Mouse (Mus musculus): Measurements from ENCODE around the gene Pgp.
A peak's percentile ranks its signal among the peaks of the same experiment; 100 is the strongest.
"Not testable (repeated sequence)": the region's sequence is repeated elsewhere in the genome, so short reads cannot be mapped to it uniquely, and the experiment has no call there.

The Pgp gene

DNA sequence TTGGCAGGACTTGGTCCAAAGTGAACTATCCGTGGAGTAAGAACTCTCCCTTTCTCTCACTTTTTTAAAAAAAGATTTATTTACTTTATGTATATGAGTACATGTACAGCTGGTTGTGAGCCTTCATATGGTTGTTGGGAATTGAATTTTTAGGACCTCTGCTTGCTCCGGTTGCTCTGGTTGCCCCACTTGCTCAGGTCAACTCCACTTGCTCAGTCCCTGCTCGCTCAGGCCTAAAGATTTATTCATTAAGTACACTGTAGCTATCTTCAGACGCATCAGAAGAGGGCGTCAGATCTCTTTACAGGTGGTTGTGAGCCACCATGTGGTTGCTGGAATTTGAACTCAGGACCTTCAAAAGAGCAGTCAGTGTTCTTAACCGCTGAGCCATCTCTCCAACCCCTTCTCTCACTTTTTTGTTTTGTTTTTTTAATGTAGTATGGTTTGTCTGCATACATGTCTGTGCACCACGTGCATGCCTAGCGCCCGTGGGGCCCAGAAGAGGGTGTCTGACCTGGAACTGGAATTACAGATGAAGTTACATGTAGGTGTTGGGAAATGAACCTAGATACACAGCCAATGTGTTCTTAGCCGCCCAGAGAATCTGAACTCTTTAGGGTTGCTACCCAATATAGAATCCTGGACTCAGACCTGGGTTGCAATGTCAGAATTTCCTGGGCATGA, 14.5 kb upstream of the Pgp start:
- not testable (repeated sequence) for DNase-seq (ENCODE audit: low read depth, low spot score)

DNA sequence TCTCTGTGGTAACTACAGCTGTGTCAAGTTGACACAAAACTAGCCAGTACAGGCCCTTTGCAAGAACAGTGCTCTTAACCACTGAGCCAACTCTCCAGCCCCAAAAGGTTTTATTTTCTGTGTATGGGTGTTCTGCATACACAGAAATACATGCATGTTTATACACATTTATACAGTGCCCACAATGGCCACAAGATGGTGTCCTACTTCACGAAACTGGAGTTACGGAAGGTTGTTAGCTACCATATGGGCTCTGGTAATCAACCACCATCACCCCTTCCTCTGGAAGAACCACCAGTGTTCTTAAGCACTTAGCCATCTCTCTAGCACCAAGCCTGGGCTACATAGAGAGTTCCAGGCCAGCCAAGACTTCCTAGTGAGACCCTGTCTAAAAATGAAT, 8.6 kb upstream of the Pgp start:
- peak; percentile 80 for DNase-seq (ENCODE audit: low read depth, low spot score)

DNA sequence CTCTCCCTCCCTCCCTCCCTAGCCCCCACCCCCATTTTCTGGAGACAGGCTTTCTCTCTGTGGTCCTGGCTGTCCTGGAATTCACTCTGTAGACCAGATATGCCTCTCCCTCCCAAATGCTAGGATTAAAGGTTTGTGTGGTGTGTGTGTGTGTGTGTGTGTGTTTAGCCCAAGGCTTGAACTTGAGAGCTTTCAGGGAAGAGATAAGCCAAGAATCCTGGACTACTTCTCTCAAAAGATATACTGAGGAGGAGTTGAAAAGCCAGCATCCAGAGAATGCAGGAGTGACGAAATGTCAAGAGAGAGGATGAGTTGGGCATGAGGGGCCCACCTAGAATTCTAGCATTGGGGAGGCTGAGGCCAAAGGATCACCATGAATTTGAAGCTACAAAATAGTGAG, 7.3 kb upstream of the Pgp start:
- no peak for DNase-seq (ENCODE audit: low read depth, low spot score)

DNA sequence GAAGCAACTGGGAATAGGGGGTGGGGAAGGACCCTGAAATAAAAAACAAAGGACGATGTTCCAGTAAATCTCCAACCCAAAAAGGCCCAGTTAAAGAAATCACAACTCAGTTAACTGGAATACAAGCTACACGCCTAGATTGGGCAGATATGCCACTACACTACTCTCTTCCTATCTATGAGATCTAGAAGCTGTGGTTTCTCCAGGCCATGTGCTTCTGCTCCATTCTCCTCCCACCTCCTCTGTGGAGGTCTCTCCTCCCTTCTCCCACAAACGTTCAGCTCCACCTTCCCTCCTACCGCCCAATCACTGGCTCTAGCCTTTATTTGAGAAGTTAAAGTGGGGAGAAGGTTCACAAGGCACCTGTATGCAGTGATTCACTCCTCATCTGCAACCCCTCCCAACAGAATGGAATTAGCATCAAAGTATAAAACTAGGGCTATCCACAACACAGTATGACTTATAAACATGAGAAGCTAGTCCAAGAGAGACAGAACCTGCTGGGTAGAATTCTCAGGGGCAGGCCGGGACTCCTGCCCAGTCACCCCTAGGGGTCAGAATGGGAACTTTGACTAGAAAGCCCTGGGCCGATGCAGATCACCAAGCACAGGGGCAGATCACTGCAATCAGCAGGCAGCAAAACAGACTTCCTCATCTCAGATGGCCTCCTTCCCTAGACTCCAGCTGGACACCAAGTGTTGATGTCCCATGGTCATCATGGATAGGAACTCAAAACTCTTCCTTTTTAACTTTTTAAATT, 6.6 kb upstream of the Pgp start:
- peak; percentile 81 for DNase-seq (ENCODE audit: low read depth, low spot score)

DNA sequence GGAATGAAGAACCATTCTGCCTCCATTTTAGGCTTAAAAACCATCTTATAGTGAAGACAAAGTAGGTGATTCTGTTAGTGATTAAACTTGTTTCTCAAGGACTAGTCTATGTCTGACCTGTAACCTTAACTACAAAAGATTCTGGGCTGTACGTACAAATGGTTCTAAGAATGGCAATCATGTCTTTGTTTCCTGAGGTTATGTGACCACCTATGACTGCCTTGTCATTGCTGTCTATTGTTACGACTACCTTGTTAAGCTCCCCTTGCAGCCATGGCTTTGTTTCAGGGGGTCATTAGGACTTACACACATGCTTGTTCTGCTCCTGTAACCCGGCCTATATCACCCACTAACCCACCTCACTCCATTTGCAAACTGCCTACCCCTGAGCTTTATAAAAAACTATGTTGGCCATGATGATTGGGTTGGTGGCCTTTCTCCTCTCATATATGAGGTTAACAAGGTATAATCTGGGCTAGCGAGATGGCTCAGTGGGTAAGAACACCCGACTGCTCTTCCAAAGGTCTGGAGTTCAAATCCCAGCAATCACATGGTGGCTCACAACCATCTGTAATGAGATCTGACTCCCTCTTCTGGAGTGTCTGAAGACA, 1.5 kb upstream of the Pgp start:
- peak; percentile 75 for DNase-seq (ENCODE audit: low read depth, low spot score)

DNA sequence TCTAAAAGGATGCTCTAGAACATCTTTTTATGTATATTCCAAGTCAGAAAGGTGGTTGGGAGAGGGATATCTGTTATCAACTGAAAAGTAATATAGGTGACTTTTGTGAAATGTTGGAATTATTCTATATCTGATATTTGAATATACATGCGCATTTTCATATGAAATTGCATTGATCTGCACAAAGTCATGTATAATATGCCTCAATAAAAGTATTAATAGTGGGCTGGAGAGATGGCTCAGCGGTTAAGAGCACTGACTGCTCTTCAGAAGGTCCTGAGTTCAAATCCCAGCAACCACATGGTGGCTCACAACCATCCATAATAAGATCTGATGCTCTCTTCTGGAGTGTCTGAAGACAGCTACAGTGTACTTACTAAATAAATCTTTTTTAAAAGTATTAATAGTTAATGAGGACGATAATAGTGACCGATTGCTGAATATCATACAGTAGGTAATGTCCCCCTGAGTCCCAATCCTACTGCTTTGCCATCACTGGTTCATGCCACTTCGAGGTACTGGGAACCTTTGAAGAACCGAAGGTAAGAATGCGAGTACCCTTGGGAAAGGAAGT, 769 bp upstream of the Pgp start:
- DNase-seq (ENCODE audit: low read depth, low spot score): no peak

DNA sequence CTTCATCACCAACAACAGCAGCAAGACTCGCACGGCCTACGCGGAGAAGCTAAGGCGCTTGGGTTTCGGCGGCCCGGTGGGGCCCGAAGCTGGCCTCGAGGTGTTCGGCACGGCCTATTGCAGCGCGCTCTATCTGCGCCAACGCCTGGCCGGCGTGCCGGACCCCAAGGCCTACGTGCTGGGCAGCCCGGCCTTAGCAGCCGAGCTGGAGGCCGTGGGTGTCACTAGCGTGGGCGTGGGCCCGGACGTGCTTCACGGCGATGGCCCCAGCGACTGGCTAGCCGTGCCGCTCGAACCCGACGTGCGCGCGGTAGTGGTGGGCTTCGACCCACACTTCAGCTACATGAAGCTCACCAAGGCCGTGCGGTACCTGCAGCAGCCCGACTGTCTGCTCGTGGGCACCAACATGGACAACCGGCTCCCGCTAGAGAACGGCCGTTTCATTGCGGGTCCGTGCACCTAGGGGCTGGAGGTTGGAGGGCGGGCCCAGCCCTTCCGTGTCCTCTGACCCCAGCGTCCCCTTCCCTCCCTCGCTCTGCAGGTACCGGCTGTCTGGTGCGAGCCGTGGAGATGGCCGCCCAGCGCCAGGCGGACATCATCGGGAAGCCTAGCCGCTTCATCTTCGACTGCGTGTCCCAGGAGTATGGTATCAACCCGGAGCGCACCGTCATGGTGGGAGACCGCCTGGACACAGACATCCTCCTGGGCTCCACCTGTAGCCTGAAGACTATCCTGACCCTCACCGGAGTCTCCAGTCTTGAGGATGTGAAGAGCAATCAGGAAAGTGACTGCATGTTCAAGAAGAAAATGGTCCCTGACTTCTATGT, 722 bp downstream of the Pgp start:
- peak; percentile 32 for DNase-seq (ENCODE audit: low read depth, low spot score)

DNA sequence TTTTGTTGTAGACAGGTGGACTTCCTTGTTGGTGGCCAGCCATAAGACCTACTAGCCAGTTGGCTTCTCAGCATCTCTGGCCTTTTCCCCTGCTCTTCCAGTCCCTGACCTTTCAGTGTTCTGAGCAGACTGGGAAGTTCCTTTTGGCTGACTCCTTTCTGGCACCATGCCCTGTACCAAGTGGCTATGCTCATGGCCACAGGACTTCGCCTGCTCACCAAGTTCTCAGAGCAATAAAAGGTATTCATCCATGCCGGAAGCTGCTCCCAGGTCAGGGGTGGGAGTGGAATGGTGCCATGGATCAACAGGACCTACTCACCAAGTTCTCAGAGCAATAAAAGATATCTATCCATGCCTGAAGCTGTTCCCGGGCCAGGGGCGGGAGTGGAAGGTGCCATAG, 2.3 kb downstream of the Pgp start:
- DNase-seq (ENCODE audit: low read depth, low spot score): no peak

DNA sequence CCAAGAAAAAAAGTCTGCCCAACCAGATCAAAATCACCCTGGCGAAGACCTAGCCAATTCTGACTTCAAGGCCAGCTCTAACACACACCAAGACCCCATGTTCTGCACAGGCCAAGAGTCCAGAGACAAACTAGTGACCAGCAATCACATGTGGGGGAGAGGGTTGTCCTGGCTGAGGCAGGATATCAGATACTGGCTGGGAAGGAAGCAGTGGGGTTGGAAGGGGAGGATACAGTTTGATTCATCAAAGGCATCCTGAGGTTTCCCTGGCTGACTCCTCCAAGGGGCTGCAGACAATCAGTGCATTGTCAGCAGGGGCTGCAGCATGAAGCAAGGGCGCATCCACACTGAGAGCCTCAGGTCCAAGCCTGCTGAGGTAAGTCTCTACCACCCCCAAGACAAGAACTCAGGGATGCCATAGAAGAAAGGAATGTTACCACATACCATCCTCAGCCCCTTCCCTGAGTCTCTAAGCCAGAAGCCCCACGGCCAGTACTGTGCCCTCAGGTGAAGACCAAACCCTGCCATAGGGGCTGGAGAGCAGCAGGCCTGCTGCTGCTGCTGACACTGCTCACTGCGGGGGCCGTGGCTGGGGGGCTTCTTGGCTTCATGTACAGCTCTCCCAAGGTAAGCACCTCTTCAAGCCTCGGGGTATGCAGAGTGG, 3.6 kb downstream of the Pgp start, which contains the start of gene Bricd5:
Bricd5 (plus strand) TSS at position 273 of the 664 bp plus-strand sequence.
- DNase-seq (ENCODE audit: low read depth, low spot score): no peak

DNA sequence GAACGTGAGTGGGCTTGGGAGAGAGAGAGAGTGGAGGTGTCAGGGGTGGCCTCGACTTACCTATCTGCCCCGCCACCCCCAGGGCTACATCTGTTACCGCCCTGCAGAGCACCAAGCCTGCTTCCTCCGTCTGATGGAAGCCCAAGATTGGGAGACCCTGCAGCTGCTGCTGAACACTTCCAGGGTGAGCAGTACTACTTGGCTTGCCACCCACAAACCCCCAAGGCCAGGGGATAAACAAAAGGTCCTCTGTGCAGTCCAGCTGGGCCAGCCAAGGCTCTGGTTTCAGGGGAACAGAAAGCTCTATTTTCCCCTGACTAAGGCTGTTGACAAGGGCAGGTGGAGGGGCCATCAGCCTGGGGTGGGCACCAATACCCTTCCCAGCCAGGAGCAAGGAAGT, 4.4 kb downstream of the Pgp start:
- DNase-seq (ENCODE audit: low read depth, low spot score): no peak

DNA sequence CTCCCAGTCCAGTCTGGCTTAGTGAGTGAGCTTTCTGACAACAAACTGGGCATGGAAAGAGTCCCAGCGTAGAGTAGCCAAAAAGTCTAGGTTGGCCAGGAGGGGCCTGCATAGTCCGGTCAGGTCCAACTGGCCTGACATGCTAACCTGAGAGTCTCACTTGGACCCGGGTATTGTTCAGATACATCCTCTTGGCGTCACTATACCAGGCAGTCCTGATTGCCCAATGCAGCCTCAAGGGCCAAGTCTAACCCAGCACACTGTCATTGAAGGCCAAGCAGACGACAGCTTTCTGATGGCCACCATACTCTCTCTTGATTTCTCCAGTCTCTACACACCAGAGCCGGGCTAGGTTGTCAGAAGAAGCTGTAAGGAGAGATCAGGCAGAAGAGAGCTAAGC, 5.4 kb downstream of the Pgp start:
- DNase-seq (ENCODE audit: low read depth, low spot score): no peak

DNA sequence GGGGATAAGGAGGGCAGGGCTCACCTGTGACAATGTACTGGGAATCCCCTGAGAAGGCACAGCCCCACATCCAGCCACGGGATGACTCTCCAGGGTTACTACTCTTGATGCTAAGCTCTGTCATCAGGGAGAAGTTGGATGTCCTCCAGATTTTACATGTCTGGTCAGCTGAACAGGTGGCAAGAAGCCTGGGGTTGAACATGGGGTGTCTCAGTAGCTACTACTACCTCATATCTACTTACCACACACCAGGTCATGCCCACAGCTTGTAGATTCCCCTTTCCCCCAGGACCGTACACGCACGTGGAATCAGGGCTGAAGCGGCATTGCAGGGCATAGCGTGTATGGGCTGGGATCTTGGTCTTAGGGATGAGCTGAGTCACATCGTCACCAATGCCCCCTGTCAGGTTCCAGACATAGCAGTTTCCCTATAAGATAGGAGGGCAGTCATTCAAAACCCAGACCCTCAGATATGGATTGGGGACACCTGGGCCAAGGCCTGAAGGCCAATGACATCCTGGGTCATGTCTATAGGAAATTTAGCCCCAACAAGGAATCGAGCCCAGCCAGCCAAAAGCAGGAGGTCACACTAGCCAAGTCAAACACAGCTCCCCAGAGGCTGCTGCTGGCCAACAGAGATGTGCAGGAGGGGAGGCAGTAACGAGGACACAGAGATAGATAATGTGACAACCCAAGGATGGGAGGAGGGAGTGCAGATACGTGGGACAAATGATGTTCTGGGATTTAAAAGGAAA, 6.0 kb downstream of the Pgp start:
- DNase-seq (ENCODE audit: low read depth, low spot score): no peak

DNA sequence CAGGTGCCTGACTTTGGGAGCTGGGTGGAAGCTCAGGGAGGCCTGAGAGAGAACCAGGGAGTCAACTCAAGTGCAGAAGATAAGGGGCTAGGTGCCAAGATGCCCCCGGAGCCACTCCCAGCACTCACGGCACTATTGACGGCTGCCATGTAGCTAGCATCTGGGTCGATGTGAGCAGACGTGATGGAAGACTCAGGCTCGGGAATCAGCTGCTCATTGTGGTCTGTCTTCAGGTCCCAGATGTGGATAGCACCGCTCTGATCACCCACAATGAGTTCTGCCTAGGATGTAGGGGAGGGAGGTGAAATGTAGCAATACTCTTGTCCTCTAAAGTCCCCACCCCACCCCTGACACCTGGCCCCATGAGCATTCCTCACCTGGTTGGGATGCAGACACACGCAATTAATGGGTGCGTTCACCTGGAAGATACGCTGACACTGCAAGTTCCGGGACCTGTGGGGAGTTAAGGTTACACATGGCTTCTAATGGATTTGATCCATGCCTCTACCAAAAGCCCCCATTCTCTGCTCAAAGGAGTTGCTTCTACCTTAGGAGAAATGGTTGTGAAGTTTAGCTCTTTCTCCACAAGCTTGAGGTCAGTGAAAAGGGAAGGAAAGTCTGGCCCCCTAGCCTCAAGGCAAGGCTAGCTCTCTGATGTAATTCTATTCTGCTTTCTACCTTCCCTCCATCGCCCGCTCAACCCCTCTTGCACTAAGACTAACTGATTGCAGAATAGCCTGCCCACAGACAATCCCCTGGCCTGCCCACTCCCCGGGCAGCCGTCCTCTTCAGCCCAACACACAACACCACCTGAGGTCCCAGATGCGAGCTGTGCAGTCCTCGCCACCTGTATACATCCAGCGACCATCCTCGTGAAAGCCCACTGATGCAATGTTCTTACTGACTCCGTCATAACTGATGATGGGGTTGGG, 7.1 kb downstream of the Pgp start:
- no peak for DNase-seq (ENCODE audit: low read depth, low spot score)

DNA sequence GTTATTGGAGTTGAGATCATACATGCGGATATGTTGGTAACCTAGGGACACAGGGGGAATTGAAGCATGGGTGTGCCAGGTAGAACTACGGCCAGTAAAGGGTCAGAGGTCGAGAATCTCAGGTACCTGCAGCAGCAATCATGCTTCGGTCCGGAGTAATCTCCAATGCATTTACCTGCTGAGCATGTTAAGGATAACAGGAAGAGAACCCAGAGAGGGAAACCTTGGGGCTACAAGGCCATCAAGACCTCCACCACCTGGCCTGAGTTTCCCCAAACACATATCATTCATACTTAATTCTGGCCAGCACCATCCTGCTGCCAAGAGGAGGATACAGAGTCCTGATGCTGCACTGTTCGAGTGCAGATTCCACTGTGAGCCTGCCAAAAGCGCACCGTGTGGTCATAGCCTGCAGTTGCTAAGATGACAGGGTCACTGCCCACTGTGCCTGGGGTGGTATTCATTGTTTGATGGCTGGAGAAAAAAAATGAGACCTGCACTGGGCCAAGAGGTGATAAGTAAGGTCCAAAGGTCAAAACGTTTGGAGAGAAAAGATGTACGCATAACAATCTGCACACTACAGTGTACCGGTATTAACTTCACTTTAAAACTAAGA, 7.9 kb downstream of the Pgp start:
- DNase-seq (ENCODE audit: low read depth, low spot score): peak; percentile 40

DNA sequence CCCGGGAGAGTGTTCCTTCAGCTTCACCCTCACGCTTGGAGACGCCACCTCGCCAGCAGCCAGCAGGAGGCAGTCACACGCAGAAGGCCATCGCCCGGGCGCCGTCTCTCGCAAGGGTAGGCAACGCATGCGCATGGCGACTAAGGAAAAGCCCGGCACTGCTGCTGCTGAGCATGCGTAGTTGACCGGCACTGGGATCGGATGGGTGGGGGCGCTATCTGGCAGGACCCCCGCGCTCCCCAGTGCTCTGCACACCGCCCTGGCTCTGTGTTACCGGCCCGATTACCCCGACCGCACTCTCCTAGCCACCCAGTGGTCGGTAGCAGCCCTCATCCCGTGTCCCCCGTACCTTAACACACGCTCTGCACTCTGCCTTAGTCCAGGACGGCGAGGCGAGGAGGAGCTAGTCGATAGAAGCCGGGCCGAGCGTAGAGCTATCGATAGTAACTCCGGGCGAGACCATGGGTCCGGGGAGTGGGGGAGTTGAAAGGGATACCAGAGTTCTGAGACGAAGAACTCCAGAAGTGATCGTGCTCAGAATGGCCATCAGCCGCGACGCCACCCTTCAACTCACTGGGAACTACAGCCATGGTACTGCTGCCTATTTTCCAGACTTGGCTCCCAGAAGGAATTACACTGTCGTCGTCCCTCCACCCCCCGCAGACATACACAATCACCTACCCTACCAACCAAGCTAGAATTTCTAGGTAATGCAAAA, 8.6 kb downstream of the Pgp start, which contains the start of gene Mlst8:
Mlst8 (minus strand) TSS at position 416 of the 718 bp plus-strand sequence.
- peak; percentile 98 for DNase-seq (ENCODE audit: low read depth, low spot score)

DNA sequence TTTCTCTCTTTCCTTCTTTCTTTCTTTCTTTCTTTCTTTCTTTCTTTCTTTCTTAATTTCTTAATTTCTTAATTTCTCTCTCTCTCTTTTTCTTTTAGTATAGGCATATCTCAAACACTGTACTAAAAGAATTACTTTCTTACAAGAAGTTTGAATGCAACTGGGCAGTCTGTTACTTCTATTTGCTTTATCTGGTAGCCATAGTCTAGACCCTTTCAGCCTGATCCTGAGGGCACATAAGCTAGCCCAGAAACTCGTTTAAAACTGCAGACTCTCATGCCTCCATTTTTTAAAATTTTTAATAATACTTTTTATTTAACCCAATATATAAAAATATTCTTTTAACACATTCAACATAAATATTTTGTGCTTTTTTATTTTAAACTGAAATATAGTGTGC, 9.2 kb downstream of the Pgp start:
- DNase-seq (ENCODE audit: low read depth, low spot score): no peak

DNA sequence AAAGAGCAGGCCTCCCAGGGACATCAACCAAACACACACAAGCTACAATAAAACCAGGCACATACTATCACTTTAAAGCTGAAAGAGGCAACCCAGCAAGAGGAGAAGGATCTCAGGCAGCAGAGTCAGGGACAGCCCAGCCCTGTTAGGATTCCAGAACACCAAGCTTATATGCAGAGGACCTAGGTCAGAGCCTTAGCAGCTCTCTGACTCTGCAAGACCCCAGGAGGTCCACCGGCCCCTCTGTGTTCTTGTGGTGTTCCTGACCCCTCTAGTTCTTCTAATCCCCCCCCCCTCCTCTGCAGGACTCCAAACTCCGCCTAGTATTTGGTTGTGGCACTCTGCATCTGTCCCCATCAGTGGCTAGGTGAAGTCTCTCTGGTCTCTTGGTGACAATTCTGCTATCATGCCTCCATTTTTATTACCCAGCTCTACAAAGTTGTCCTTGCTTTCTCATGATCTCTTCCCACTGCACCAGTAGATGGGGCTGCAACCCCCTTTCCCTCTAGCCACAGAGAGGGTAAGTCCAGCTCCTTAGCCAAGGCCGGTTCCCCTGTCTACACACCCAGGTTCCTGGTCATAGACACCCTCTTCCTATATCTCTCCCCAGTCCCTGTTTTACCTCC, 10.1 kb downstream of the Pgp start:
- peak; percentile 71 for DNase-seq (ENCODE audit: low read depth, low spot score)
